In the genomic region with DNA sequence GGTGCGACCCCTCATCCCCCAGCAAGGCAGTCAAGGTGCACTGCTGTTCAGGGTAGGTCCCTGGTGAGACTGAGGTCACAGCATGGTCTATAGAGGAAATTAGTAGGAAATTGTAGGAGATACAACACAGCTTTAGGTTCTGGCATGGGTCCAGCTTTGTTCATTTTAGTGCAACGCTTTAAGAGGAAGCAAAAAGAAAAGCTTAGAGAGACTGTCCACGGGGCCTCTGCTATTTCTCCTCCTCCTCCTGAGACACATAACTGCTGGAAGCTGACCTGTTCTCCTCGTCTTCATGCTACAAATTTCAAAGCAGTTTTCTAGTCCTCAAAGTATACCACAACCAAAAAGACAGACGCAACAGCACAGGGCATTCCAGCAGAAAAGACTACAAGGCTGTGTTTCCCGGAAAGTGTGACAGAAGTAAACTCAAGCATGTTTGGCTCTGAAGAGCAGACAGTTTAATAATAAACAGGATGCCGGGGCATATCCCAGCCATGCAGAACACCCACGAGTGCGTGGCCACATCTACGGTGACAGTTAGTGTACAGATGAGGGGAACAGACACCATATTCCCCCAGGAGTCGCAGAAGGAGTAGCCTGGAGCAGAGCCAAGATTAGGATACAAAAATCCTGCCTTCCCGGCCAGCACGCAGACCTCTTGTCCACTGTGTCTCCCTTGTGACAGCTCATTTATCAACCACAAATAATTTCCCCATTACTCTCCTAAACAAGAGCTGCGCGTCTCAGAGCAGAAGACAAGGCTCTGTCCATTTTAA, we compare ENCODE assay signal across 8 mouse cellular contexts. TPM values are rescaled to one million over a fixed set of nuclear protein-coding genes. Genes with fewer than 3 reads are reported as not detected.
DNase-seq lines count a peak whose midpoint lies in the region; TF ChIP-seq lines count a peak whose summit lies in the region.

No protein-coding gene starts in this region.

- peak overlapping the region; percentile 59 for H3K27ac ChIP-seq in heart, adult 2 months

- intact Hi-C loops in heart, adult 2 months (cut with DNase I) = loop anchor here (5.0 kb wide), 1 partner anchor 54 kb away; a partner anchor contains a TSS
- intact Hi-C loops in left cerebral cortex, postnatal 25 days (cut with DNase I) = no loop called here

- no peak for TF ChIP-seq POLR2A in heart, adult 2 months (IDR thresholded peaks at IDR 0.05; ENCODE audit: insufficient read depth, low read depth, low read length)

- H3K79me2 ChIP-seq in heart, adult 2 months (replicated peaks; ENCODE audit: control insufficient read depth, insufficient read depth, low read length) = 0 out of 2 replicates have a peak, but pooled peaks cover 1% of the 10 kb centered on the region

- H3K4me3 ChIP-seq in heart, adult 2 months = no peak overlapping the region; the same call in 1 of the 2 replicates

- H3K27me3 ChIP-seq in heart, adult 2 months (ENCODE audit: control insufficient read depth, insufficient read depth, low read length) = no peaks in the 10 kb centered on the region

- DNase-seq in adrenal gland, postnatal 10 days = peak; percentile 35
- DNase-seq in adrenal gland, postnatal 4 days (ENCODE audit: low spot score in 2 of 2) = no peak
- DNase-seq in adrenal gland, postnatal 14 days = peak; percentile 52
- peak; percentile 47 to 48 for DNase-seq in heart, adult 2 months
- peak; percentile 77 for DNase-seq in kidney, adult 18-20 months
- peak; percentile 40 to 47 for DNase-seq in left cerebral cortex, postnatal 25 days (ENCODE audit: low spot score in 2 of 2)
- DNase-seq in mesoderm, embryonic 11.5 days (ENCODE audit: low read depth, low spot score) = peak; percentile 21
- no peak for DNase-seq in c-Kit-positive CD71-positive TER-119-positive erythroid progenitor cells, embryonic 14.5 days (ENCODE audit: low spot score)

- 0 out of 2 replicates have a peak, but pooled peaks have one; percentile 9 for TF ChIP-seq EP300 in heart, adult 2 months (IDR thresholded peaks at IDR 0.05; ENCODE audit: insufficient read depth, low read depth, low read length)

- 13% methylated on average over 15 of the region's 15 CpGs for WGBS in heart, adult 2 months

- no peaks in the 10 kb centered on the region; the same call in 1 of the 2 replicates for H3K36me3 ChIP-seq in heart, adult 2 months (ENCODE audit: control insufficient read depth, insufficient read depth, low read length)

- H3K4me1 ChIP-seq in heart, adult 2 months (ENCODE audit: control insufficient read depth, insufficient read depth, low read length) = peaks cover 9% of the 10 kb centered on the region

- H3K9ac ChIP-seq in heart, adult 2 months (ENCODE audit: low read depth, low read length) = peak overlapping the region; percentile 33; the same call in 1 of the 2 replicates

- TF ChIP-seq CTCF in heart, adult 2 months (IDR thresholded peaks at IDR 0.05) = no peak

RNA-seq across cellular contexts. Expression of a gene that starts 53.6 kb away (rescaled TPM):
- 10 to 100 TPM; 11.6 to 11.9 TPM for total RNA-seq in adrenal gland, postnatal 10 days (2021)
- 10 to 100 TPM; 18.1 to 21.3 TPM for total RNA-seq in adrenal gland, postnatal 4 days (2021)
- 10.1 and 11.0 TPM in 2 replicates for total RNA-seq in adrenal gland, postnatal 14 days (2021)
- 10 to 100 TPM; 22.2 to 28.3 TPM for total RNA-seq in heart, adult 2 months (2021)
- 9.3 and 10.4 TPM in 2 replicates for polyA plus RNA-seq in heart, adult 2 months (2012; rRNA removed)
- 1 to 10 TPM; 5.3 to 7.3 TPM for total RNA-seq in left cerebral cortex, postnatal 25 days (2021)

Comparison
In these comparisons a context has a peak if more than half of its experiments do, and no peak if none do; other contexts are left out.
1. DNase-seq: peak in adrenal gland, postnatal 10 days (single experiment), adrenal gland, postnatal 14 days (single experiment), heart, adult 2 months (2 of 2), kidney, adult 18-20 months (single experiment), left cerebral cortex, postnatal 25 days (2 of 2) and mesoderm, embryonic 11.5 days (single experiment); none in adrenal gland, postnatal 4 days (0 of 2) and c-Kit-positive CD71-positive TER-119-positive erythroid progenitor cells, embryonic 14.5 days (single experiment).